Mouse (Mus musculus): ENCODE data around the gene Agap3.

DNA sequence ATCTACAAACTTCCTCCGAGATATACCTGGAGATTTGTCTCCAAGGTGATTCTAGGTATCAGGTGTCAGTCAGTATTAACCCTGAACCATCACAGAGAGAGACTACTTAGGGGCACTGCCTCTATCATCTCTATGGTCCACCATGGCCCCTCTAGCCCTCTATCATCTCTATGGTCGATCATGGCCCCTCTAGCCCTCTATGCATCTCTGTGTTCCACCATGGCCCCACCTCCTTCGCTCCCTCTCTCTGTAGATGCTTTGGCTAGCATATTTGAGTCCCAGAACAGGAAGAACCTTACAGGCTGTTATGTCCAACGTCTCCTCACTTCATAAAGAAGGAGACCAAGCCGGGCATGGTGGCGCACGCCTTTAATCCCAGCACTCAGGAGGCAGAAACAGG is 90.7 kb downstream of the Agap3 start:
- TF ChIP-seq GATA1 (IDR thresholded peaks at IDR 0.05; ENCODE audit: low read length) (no peak), TAL1 (IDR thresholded peaks at IDR 0.05; ENCODE audit: low read length) (no peak)

Data from erythroblast, embryonic 14.5 days (primary cell).